Mouse (Mus musculus) CD4-positive helper T cell, adult 2 months (primary cell): ENCODE results near the gene Irf2.
"Not testable (repeated sequence)": the region's sequence is repeated elsewhere in the genome, so short reads cannot be mapped to it uniquely, and the experiment has no call there.

Experiments
- DNase-seq: peaks from one replicate; pipeline ENCODE4 v3.0.0-alpha.2; 2012; ENCODE audit warnings: low read depth, missing footprints, low spot score

Irf2 gene

DNA sequence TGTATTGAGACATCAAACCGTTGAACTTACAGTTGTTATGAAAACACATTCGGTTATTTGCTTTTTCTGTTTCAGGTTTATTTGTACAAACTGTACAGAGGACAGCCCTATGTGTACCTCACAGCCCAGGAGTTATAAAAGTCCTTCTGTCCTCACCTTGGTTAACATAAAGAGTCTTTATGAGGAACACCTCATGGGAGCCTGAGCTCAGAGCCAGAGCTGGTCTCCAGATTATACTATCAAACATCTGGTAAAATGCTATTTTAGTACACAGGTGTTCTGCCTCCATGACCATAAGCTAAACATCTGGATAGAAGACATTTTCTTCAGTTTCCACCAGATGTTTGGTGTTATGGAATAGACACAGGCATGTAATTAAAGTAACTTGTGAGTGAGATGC, 13.1 kb upstream of the Irf2 start:
- no peak for DNase-seq

DNA sequence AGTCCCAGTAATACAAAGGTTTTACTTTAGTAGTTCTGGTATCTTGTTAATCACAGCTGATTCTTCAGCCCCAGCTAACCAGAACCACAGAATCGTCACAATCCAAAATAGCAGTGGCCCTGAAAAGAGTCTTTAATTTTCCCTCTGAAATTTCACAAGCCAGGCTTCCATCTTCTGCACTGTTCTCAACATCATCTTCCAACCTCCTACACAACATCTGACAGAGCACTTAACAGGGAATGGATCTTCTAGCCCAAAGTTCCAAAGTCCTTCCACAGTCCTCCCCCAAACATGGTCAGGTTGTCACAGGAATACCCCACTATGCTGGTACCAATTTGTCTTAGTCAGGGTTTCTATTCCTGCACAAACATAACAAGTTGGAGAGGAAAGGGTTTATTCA, 9.9 kb upstream of the Irf2 start:
- DNase-seq: not testable (repeated sequence)

- DNase-seq: no peak
Measured at GRCm38 (mm10) chr8:46732381-46732915, 7.1 kb upstream of the Irf2 start.

- DNase-seq: no peak
Measured at GRCm38 (mm10) chr8:46733603-46734002, 5.9 kb upstream of the Irf2 start.

- DNase-seq: no peak
Measured at GRCm38 (mm10) chr8:46735505-46735904, 4.0 kb upstream of the Irf2 start.

DNA sequence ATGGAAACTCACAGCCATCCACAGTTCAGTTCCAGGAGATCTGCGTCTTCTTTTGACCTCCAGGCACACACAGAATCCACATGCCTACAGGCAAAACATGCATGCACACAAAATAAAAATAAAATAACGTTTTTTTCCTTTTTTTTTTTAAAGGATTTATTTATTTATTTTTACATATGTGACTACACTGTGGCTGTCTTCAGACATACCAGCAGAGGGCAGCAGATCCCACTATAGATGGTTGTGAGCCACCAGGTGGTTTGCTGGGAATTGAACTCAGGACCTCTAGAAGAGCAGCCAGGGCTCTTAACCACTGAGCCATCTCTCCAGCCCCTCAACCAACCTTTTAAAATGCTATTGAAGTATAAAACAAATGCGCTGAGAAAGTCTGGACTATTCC, 3.3 kb upstream of the Irf2 start:
- DNase-seq: peak; percentile 43

GRCm38 (mm10) chr8:46737421-46737820, 2.1 kb upstream of the Irf2 start:
- DNase-seq: no peak

DNA sequence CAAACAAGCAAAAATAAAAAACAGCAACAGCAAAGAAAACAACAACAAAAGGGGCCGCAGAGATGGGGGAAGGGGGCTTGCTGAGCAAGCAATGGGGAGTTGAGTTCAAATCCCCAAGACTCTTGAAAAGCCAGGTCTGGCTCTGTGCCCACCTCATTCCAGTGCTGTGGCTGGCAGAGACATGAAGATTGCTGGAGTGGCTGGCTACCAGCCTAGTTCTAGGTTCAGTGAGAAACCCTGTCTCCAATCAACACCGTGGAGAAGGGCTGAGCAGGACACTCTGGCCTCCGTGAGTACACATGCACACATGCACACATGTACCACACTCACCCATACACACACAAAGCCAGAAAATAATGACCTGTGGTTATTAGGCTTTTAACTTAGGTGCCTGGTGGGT, 1.6 kb upstream of the Irf2 start:
- DNase-seq: no peak

- DNase-seq: peak; percentile 21
Measured at GRCm38 (mm10) chr8:46738601-46739000, 931 bp upstream of the Irf2 start.

DNA sequence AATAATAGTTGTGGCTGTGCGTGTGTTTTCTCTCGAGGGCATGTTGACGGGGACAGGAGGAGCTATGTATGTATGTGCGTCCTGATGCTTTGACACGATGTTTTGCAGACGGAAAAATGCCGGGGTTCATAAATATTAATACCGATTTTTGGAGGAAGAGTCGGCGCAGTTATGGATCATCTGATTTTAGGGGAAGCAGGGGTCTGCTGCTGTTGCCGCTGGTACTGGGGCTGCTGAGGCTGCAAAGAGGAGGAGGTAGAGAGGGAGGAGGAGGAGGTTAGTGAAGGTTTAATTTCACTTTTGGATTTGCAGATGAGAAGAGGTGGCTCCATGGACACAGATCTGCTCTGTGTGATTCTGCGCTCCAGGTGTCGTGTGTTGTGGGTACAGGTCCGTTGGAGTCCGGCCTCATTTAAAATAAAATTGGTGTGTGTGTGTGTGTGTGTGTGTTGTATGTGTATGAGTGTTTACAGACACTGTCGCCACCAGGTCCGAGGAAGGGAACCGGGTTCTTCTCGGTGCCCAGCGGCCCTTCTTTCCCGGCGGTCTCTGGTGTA, 502 bp downstream of the Irf2 start:
- no peak for DNase-seq

DNA sequence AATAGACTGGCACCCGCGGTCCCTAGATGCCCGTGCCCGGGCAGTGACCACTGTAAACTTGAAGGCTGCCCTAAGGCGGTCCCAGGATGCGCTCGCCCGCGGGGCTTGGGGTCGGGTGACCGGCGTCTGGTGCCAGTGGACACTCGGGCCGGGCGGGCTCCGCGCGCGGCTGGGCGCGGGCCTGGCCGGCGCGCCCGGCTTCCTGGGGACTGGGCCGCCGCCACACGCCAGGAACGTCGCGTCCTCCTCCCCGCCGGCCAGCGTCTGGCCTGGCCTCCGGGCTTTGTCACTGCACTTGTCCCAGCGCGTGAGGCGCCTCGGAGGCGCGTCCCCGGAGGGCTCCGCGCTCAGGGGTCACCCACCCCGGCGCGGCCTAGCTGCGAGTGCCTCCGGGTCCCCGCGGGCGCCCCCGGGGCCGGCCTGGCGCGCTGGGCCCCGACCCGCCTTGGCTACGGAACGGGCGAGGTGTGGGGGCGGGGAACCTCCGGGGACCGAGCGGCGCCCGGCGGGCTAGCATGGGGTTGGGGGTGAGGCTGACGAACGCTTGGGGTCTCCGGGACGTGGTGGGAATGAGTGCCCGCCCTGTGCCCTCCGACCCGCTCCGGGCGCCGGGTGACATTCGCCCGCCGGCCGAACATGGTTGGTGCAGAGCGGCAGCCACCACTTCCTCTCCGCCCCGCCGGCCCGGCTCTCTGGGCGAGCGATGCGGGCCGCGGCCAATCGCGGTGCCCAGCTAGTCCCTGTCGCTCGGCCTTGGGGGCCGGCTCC, 1.2 kb downstream of the Irf2 start:
- peak; percentile 71 for DNase-seq

GRCm38 (mm10) chr8:46741281-46741791, 1.8 kb downstream of the Irf2 start:
- DNase-seq: peak; percentile 46

DNA sequence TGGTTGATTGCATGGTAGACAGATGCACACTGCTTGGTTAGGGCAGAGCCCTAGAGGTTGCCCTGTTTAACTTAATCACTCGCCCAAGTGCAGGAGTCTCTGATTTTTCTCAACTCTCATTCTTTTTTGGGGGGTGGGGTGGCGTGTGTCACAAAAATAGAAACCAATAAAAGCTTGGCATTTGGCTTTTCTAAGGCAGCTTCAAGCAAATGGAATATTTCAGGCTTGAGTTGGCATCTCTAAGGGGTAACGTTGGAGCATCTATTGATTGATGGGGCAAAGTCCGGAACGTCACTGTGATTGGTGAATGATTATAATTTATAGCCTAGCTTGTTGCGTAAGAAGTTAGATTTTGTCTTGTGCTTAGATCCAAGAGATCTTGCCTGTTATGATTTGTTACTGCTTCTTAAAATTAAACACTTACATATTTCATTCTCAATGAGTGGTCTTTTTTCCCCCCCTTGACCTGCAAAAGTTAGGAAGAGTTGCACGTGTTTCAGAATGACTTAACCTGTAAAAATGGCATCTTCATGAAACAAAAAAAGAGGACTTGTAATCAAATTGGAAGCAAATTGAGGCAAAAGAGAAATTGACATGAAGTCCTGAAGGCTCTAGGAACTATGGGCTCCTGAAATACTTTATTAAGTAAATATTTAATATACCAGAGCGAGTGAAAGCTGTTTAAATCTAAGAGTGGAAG, 2.6 kb downstream of the Irf2 start:
- peak; percentile 36 for DNase-seq

GRCm38 (mm10) chr8:46742691-46743082, 3.2 kb downstream of the Irf2 start:
- no peak for DNase-seq

GRCm38 (mm10) chr8:46745464-46745863, 5.9 kb downstream of the Irf2 start:
- no peak for DNase-seq

GRCm38 (mm10) chr8:46747311-46747980, 7.9 kb downstream of the Irf2 start:
- DNase-seq: peak; percentile 59

GRCm38 (mm10) chr8:46750000-46750399, 10.5 kb downstream of the Irf2 start:
- no peak for DNase-seq

GRCm38 (mm10) chr8:46750566-46750965, 11.0 kb downstream of the Irf2 start:
- no peak for DNase-seq

GRCm38 (mm10) chr8:46751151-46751550, 11.6 kb downstream of the Irf2 start:
- no peak for DNase-seq

- DNase-seq: peak; percentile 44
Measured at GRCm38 (mm10) chr8:46752986-46753385, 13.5 kb downstream of the Irf2 start.

DNA sequence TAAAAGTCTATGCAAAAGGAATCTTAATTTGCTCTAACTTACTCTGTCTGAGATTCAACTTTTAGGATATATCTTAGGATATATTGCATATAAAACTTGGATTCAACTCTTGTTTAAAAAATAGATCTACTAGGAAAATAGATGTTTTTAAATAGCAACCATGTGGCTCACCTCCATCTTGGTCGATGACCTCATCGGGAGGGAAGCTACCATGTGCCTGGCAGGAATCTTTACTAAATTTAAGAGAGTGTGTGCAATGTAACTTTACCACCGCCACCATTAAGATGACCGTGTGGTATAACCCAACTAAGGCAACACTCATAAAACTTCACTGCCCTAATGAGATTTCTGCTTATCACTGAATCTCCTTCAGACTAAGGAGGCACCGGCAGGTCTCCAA, 14.8 kb downstream of the Irf2 start:
- no peak for DNase-seq
